12 mouse cellular contexts compared by ENCODE assay signal in the genomic region with DNA sequence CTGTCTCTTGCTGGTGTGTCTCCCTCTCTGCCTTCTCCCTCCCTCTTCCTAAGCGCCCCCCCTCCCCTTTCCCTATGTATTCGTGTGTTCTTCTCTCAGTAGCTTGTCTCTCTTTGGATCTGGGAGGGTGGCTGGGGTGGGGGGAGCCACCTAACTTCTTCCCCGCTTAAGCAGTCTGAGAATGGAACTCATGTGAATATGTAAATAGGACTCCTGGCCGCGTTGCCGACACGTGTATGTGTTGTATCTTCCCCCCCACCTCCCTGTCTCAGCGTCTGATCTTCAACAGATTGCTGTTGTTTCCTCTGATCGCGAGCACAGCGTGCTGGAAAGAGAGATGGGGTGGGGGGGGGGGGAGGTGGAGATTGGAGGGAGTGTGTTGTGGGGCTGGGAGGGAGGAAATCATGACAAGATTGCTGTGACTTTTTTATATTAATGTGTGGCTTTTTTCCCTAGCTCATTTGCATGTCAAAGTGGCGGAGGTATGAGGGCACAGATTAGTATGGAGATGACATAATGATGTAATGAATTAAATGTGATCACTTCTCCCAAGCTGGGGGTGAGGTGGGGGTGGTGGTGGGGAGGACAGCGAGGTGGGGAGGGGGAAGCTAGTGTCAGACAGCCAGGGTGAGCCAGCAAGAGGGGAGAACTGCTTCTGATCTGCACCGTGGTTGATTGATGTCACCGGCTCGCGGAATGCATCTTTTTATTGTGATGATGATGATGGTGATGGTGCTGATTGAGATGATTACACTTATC. TPM values are rescaled to one million over a fixed set of nuclear protein-coding genes. Genes with fewer than 3 reads are reported as not detected.
A peak's percentile ranks its signal among the peaks of the same experiment; 100 is the strongest.
DNase-seq lines count a peak whose midpoint lies in the region; ATAC-seq lines count a peak whose summit lies in the region.
"Had no signal": no experiment of that assay in that cellular context is flagged by ENCODE, and none has a peak within 500 bp of the region (broad histone marks: within the 10 kb centered on the region; RNA-seq: fewer than 3 reads in every experiment).

No protein-coding gene starts in this region.

- peak overlapping the region; percentile 66 for H3K27ac ChIP-seq in forebrain, embryonic 16.5 days (ENCODE audit: low read length)
- peak overlapping the region; percentile 82 for H3K27ac ChIP-seq in midbrain, embryonic 12.5 days (replicated peaks)
- H3K27ac ChIP-seq: liver, embryonic 15.5 days had no signal

- DNase-seq in CD4-positive, CD25-positive, alpha-beta regulatory T cell, adult 2 months (ENCODE audit: low read depth, low spot score), result peak; percentile 1
- peak; percentile 69 for DNase-seq in MN1 (ENCODE audit: low spot score)
- DNase-seq in frontal cortex, postnatal 10 days (ENCODE audit: low spot score in 2 of 2), result no peak
- no peak for DNase-seq in cerebellum, adult 9-10 months
- DNase-seq in lung, postnatal 36 days, result no peak
- DNase-seq: adrenal gland, postnatal 25 days; gastrocnemius, postnatal 25 days; right cerebral cortex, postnatal 4 days had no signal

- H3K27me3 ChIP-seq in forebrain, embryonic 16.5 days (replicated peaks; ENCODE audit: control insufficient read depth, insufficient read depth, low read length), result peaks cover 4% of the 10 kb centered on the region; the same call in 1 of the 2 replicates
- peaks cover 19% of the 10 kb centered on the region for H3K27me3 ChIP-seq in midbrain, embryonic 12.5 days

- H3K4me3 ChIP-seq in forebrain, embryonic 16.5 days (replicated peaks; ENCODE audit: low read length), result peak overlapping the region; percentile 28
- H3K4me3 ChIP-seq in midbrain, embryonic 12.5 days, result peak overlapping the region; percentile 31
- H3K4me3 ChIP-seq: liver, embryonic 15.5 days had no signal

- H3K9ac ChIP-seq in forebrain, embryonic 16.5 days (replicated peaks; ENCODE audit: low read depth, low read length), result peak overlapping the region; percentile 37; the same call in 1 of the 2 replicates
- peak overlapping the region; percentile 42 for H3K9ac ChIP-seq in midbrain, embryonic 12.5 days (replicated peaks)
- H3K9ac ChIP-seq: liver, embryonic 15.5 days had no signal

- ATAC-seq in CD4-positive, CD25-positive, alpha-beta regulatory T cell, adult 4 months, result no peak
- ATAC-seq in forebrain, embryonic 16.5 days, result peak; percentile 86
- ATAC-seq in midbrain, embryonic 12.5 days (ENCODE audit: low FRiP score, low read depth), result peak; percentile 59

- peaks cover 36% of the 10 kb centered on the region for H3K4me1 ChIP-seq in forebrain, embryonic 16.5 days (replicated peaks; ENCODE audit: control insufficient read depth, insufficient read depth, low read length)
- peaks cover 51% of the 10 kb centered on the region for H3K4me1 ChIP-seq in midbrain, embryonic 12.5 days
- H3K4me1 ChIP-seq: liver, embryonic 15.5 days had no signal

- H3K36me3 ChIP-seq in forebrain, embryonic 16.5 days (ENCODE audit: control insufficient read depth, insufficient read depth), result no peaks in the 10 kb centered on the region
- H3K36me3 ChIP-seq in midbrain, embryonic 12.5 days, result no peaks in the 10 kb centered on the region
- H3K36me3 ChIP-seq: liver, embryonic 15.5 days had no signal

- WGBS in forebrain, embryonic 16.5 days, result under 1% methylated on average over 17 of the region's 17 CpGs
- WGBS in midbrain, embryonic 12.5 days, result 1% methylated on average over 17 of the region's 17 CpGs

- no peaks in the 10 kb centered on the region for H3K9me3 ChIP-seq in forebrain, embryonic 16.5 days (ENCODE audit: control insufficient read depth, low read length)
- H3K9me3 ChIP-seq in midbrain, embryonic 12.5 days, result no peaks in the 10 kb centered on the region
- H3K9me3 ChIP-seq: liver, embryonic 15.5 days had no signal

- peak overlapping the region; percentile 57 for H3K4me2 ChIP-seq in forebrain, embryonic 16.5 days (ENCODE audit: low read length)
- peak overlapping the region; percentile 55 for H3K4me2 ChIP-seq in midbrain, embryonic 12.5 days (replicated peaks)
- H3K4me2 ChIP-seq: liver, embryonic 15.5 days had no signal

RNA-seq across cellular contexts. Expression of a gene that starts 0.5 kb away (rescaled TPM):
- polyA plus RNA-seq in CD4-positive, CD25-positive, alpha-beta regulatory T cell, adult 4 months (2017; shearing (Covaris generic)), result under 1 TPM; 0.23 to 0.27 TPM
- polyA plus RNA-seq in forebrain, embryonic 16.5 days (2015; fragmentation: Nextera tagmentation; extraction: Ambion mirVana), result 8.7 and 14.6 TPM in 2 replicates
- polyA plus RNA-seq in midbrain, embryonic 12.5 days (2016; fragmentation: Nextera tagmentation; extraction: Ambion mirVana), result 48.9 and 52.0 TPM in 2 replicates

Comparison
In these comparisons a context has a peak if more than half of its experiments do, and no peak if none do; other contexts are left out.
1. DNase-seq: peak in CD4-positive, CD25-positive, alpha-beta regulatory T cell, adult 2 months (single experiment) and MN1 (single experiment); none in frontal cortex, postnatal 10 days (0 of 2), cerebellum, adult 9-10 months (single experiment) and lung, postnatal 36 days (single experiment).